Mouse (Mus musculus) spleen, adult 2 months (tissue): ENCODE measurements around the gene Tmem210.

Experiments
- CTCF ChIP-seq: fragments of 200-500 bp; IDR thresholded peaks from 2 replicates; pipeline ENCODE4 v1.5.1; 2011; ENCODE audit warnings: mild to moderate bottlenecking, inconsistent platforms; ENCODE audit not compliant: insufficient read depth, insufficient read length, insufficient replicate concordance; ENCODE audit errors: extremely low read depth
- POLR2A ChIP-seq: fragments of 200-500 bp; IDR thresholded peaks from 2 replicates; pipeline ENCODE4 v1.6.1; 2011; ENCODE audit warnings: low read depth, low read length, inconsistent platforms

DNA sequence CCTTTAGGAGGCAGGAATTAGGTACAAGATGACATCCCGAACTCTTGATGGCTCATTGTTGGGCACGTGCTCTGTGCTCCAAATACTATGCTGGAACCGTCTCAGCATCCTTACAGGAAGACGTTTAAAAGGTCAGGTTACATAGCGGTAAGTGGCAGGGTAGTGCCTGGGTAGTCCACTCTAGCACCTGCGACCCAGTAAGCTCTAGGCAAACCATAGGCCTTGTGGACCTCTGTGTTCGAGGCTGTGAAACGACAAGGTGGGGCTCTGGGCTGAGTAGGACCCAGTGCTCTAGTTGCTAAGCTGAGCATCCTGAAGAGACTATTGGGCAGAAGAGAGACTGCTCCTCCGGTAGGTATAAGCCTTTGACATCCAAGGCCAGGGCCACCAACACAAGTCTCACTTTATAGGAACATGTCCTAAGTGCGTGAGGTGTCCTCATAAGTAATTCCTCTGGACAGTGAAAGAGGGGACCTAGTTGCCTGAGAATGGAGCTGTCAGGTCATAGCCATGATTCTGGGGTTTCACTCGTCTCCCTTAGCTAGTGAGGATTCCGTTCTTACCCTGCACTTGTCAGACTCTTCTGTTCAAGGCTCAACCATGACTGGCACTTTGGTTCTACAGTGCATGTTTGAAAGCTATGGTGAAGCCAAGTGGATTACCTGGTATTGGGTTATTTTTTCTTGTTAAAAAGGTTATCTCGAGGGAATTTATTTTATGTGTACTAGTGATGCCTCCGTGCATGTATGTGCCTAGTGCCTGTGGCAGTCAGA is 17.8 kb downstream of the Tmem210 start:
- TF ChIP-seq CTCF = no peak
- no peak for TF ChIP-seq POLR2A
